Mouse (Mus musculus) adrenal gland, adult 2 months (tissue): ENCODE data around the gene Cdc42bpg. TPM values are rescaled to one million over a fixed set of nuclear protein-coding genes. Genes with fewer than 3 reads are reported as not detected.

ENCODE experiments used
- DNase-seq: peaks from one replicate; pipeline ENCODE4 v3.0.0; 2021
- polyA plus RNA-seq: library from polyadenylated mRNA; depleted of rRNA; stranded (reverse); fragments of >200 nt; gene quantifications from 2 replicates; pipeline ENCODE4 v1.2.3, GENCODE M21; 2012
- total RNA-seq, 2 experiments: library from RNA; stranded (reverse); gene quantifications; 2 replicates each; pipeline ENCODE4 v1.2.3; 2021

Cdc42bpg gene
- total and polyA plus RNA-seq, 3 experiments: 14.4 to 24.6 (median 23.7) TPM

- DNase-seq: no peak
Measured at GRCm38 (mm10) chr19:6331178-6331577, 24.9 kb downstream of the Cdc42bpg start.

DNA sequence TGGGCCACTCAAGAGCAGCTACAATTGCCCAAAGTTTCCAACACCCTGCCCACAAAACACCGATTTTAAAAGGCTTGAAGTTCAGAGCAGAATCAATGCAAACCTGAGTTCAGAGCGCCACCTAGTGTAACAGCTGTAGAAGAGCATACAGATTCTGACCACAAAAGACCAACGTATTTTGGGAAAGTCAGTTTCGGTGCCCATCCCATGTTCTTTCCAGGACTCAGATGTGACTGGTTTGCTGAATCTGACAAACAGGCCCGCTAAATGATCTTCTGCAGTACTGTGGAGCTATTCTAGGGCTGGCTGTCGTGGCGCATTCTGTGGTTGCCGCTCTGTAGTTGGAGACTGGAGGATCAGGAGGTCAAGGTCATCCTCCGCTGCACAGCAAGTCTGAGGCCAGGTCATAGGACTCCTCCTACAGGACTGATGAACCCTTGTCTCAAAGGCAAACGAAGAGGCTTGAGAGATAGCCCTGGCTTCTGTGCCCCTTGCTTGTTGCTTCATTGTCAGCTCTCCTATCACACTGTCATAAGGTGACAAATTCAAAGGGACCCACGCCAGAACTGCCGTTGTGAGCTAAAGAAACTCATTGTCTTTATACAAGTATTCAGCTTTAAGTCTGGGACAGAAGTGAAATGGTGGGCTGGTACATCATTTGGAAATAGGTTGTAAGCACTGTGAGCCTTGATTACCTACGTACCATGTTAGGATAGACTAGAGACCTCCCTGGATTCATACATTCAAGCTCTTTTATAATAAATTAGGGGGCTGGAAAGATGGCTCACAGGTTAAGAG, 25.7 kb downstream of the Cdc42bpg start:
- peak; percentile 77 for DNase-seq

DNA sequence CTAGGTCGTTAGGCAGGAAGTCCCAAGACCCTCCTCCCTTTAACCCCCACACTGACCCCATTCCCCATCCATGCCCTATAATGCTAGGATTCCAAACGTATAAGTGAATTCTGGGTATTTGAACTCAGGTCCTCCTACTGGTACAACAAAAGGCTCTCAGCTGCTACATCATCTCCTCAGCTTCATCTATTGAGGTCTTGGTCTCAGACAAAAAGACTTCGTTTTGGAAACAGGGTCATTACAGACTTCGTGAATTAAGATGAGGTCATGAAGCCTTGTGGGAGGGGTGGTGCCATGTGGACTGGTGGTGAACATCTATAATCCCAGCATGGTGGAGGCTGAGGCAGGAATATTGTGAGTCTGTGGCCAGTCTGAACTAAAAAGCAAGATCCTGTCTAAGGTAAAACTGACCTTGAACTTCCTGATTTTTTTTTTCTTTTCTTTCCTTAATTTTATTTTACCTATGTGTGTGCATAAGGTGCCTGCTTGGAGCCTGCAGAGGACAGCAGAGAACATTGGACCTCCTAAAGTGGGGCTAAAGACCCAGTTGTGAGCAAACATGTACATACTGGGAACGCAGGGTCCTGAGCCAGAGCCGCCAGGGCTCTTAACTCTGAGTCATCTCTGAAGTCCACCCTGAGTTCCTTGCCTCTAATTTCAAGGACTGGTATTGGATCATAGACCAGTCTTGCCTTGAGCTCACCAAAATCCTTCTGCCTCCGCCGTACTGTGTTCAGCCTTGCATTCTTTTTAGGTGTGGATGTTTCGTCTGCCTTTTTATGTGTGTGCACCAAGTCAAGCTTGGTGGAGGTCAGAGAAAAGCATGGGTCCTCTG, 27.7 kb downstream of the Cdc42bpg start:
- no peak for DNase-seq

- DNase-seq: peak; percentile 95
Measured at GRCm38 (mm10) chr19:6334673-6335457, 28.6 kb downstream of the Cdc42bpg start, which contains the start of gene Men1. TSS of gene Men1 (plus strand) at chr19:6334979.

DNA sequence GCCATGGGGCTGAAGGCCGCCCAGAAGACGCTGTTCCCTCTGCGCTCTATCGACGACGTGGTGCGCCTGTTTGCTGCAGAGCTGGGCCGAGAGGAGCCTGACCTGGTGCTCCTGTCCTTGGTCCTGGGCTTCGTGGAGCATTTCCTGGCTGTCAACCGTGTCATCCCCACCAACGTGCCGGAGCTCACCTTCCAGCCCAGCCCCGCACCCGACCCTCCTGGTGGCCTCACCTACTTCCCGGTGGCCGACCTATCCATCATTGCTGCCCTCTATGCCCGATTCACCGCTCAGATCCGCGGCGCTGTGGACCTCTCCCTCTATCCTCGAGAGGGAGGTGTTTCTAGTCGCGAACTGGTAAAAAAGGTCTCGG, 29.2 kb downstream of the Cdc42bpg start:
- peak; percentile 60 for DNase-seq

DNA sequence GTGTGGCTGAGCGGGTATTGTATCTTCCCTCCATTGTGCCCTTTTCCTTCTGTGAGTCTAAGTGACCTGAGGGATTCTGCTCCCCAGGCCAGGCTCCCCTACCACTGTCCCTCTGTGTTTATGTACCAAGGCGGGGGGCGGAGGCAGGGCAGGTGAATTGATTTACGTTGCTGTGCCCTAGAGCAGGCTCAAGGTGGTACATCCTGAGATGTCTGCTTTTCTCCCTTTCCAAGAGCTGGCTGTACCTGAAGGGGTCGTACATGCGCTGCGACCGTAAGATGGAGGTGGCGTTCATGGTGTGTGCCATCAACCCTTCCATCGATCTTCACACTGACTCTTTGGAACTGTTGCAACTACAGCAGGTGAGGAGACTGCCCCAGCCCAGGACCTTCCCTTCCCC, 30.7 kb downstream of the Cdc42bpg start:
- DNase-seq: no peak

GRCm38 (mm10) chr19:6338171-6338570, 31.9 kb downstream of the Cdc42bpg start:
- no peak for DNase-seq

- no peak for DNase-seq
Measured at GRCm38 (mm10) chr19:6338716-6339115, 32.5 kb downstream of the Cdc42bpg start.

GRCm38 (mm10) chr19:6339191-6339590, 32.9 kb downstream of the Cdc42bpg start:
- no peak for DNase-seq

DNA sequence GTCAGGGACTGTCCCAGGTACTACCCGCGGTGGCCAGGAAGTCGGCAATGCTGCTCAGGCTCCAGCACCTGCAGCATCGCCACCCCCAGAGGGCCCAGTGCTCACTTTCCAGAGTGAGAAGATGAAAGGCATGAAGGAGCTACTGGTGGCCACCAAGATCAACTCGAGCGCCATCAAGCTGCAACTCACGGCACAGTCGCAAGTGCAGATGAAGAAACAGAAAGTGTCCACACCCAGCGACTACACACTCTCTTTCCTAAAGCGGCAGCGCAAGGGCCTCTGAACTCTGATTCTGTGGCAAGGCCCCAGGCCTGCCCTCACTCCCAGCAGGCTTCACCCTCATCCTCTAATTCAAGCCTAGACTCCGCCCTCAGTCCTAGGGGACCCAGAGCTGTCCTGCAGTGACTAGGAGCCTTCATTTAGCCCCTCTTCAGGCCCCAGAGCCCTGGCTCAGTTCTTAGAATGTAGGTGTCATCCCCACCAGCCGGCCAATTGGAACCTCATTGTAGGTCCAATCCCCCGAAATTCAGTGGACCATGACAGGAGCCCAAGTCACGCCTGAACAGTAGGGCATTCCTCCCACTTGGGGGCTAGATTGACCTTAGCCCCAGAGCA, 33.7 kb downstream of the Cdc42bpg start:
- no peak for DNase-seq

DNA sequence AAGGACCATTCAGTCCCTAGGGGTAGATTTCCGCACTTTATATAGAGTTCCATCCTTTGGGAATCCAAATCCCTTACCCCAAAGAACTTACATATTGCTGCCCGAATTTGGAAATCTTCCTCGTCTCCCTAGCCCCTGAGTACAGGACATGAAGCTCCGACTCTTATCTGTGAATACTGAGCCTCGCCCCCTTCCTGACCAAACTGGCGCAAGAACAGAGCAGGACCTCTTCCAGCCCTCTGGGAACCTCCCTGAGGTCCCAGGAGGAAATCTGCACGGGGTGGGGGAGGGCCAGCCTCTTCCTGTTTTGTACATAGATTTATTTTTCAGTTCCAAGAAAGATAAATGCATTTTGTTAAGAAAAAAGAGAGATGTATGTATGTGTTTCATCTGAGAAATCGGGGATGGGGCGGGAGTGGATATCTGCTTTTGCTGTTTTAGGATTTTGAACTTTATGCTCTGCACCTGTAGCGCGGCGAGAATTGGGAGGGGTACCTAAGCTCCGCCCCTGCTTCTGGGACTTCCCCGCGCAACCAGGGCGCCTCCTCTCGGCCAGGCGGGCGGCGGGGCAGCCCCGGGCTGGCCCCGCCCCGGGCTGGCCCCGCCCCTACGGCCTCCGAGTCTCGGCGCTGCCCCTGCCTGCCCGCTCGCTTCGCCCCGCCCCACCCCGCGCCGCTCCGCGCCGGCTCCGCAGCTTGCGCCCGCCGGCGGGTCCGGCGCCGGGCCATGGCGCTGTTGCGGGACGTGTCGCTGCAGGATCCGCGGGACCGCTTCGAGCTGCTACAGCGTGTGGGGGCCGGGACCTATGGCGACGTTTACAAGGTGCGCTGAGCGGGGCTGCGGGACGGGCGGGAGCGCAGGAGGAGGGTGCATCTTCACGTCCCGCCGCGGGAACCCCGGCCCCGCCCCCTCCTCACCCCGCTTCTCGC, 34.5 kb downstream of the Cdc42bpg start, which contains the start of gene Map4k2:
TSS of gene Map4k2 (plus strand) at position 612 of the 929 bp plus-strand sequence.
- DNase-seq: peak; percentile 94

DNA sequence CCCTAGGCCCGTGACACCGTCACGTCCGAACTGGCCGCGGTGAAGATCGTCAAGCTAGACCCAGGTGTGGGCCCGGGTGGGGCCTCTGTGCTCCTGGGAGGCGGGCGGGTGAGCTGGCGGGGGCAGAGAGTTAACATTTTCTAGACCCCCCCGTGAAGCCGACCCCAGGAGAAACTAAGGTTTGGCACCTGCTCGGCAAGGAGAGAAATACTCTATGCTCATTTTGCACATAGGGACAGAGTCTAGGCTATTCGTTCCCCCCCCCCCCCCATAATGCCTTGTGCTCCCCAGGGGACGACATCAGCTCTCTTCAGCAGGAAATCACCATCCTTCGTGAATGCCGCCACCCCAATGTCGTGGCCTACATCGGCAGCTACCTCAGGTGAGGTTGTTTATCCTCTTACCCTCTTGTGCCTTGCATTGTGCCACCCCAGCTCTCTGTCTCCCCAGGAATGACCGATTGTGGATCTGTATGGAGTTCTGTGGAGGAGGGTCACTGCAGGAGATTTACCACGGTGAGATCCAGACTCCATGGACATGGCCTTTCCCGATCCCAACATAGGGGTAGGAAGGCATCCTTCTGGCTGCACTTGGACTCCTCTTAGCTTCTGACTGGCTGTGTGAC, 35.3 kb downstream of the Cdc42bpg start:
- DNase-seq: no peak

GRCm38 (mm10) chr19:6342276-6342933, 36.1 kb downstream of the Cdc42bpg start:
- DNase-seq: no peak

GRCm38 (mm10) chr19:6343066-6343925, 37.0 kb downstream of the Cdc42bpg start:
- no peak for DNase-seq

DNA sequence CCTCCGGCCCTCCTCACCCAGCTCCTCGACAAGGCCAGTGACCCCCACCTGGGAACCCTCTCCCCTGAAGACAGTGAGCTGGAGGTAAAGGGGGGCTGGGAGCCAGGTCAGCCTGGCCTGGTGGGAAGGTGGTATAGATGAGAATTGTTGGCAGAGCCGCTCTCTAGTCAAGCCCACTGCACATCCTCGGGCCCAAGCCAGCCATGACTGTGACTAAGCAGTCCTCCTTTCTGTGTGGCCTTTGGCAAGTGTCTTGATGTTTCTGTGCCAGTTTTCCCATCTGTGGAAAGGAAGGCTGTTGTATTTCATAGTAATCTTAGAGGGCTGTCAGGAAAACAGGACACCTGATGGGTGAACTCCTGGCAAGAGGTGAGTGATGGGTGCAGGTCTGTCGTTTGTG, 37.7 kb downstream of the Cdc42bpg start:
- no peak for DNase-seq

DNA sequence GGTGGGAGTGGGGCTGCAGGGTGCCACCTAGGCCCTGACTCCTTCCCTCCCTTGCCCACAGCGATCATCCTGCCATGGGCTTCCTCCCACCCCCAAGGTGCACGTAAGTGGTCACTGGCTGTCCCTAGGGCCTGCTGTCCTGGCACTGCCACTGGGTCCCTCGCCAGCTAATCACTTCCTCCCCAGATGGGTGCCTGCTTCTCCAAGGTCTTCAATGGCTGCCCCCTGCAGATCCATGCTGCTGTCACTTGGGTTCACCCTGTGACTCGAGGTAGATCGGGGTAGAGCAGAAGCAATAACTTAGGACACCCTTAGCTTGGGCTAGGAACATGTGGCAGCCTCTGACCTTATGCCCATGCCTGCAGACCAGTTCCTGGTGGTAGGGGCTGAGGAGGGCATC, 39.8 kb downstream of the Cdc42bpg start:
- DNase-seq: no peak

DNA sequence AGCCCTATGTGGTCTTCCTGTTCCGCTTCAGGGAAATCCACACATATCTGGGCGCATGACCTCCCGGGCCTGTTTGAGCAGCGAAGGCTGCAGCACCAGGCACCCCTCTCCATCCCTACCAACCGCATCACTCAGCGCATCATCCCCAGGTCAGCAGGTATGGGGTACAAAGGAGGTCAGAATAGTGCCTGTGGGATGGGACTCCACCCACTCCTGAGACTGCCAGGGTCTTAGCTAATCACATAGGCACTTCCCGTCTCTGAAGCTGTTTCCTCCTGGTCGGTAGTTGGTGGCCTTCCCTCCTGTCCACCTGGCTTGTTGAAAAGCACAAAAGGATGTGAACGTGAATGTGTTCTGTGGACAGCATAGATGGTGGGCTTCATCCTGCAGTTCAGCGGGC, 40.4 kb downstream of the Cdc42bpg start:
- DNase-seq: no peak

GRCm38 (mm10) chr19:6347615-6348014, 41.4 kb downstream of the Cdc42bpg start:
- no peak for DNase-seq

- DNase-seq: no peak
Measured at GRCm38 (mm10) chr19:6348717-6349116, 42.5 kb downstream of the Cdc42bpg start.
